Mouse (Mus musculus): ENCODE results near the gene Tmem63a.

- TF ChIP-seq CTCF (IDR thresholded peaks at IDR 0.05; ENCODE audit: extremely low read depth, insufficient read depth, low read length) (no peak), POLR2A (IDR thresholded peaks at IDR 0.05; ENCODE audit: extremely low read depth, insufficient read depth, low read length) (no peak)
These were observed 3.1 kb downstream of the Tmem63a start for GRCm38 (mm10) chr1:180945001-180945980.
